Mouse (Mus musculus): ENCODE data around the gene Ubl4b.
A peak's percentile ranks its signal among the peaks of the same experiment; 100 is the strongest.

Ubl4b gene

DNA sequence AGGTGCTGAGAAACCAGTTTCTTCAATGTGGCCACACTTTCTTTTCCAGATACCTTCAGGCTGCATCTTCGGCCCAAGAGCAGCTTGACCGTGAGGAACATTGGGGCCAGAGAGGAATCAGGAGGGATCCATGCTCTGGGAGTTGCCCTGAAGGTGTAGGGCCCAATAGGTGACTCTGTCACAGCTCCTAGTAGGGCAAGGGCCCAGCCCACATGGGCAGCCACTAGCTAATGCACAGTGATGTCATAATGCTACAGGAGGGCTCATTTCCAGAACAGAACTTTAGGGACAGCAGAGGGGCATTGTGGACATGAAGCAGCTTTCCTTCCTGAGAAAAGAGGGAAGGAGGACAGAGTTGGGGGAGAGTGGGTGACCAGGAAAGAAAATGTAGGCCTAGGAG lies at the start of gene Ubl4b:
TSS of gene Ubl4b (minus strand) at position 232 of the 400 bp plus-strand sequence.
- DNase-seq (ENCODE audit: extremely low spot score, low read depth, low spot score): no peak

DNA sequence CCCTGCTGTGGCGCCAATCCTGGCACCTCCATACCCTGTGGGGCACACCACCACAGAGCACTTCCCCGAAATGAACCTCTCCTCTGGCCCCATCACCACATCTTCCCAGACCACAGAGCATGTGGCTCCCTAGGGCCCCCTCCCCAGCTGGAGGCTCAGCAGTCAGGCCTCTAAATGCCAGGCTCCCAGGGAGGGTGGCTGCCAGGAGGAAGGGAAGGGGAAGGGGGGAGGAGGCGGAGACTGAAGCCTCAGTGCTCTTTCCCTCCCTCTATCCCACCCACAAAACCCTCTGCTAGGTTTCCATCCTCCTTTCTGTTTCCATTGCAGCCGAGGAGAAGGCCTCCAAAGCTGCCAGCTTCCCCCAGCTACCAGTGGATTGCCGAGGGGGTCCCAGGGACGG lies 45.3 kb upstream of the Ubl4b start:
- no peak for DNase-seq (ENCODE audit: extremely low spot score, low read depth, low spot score)

DNA sequence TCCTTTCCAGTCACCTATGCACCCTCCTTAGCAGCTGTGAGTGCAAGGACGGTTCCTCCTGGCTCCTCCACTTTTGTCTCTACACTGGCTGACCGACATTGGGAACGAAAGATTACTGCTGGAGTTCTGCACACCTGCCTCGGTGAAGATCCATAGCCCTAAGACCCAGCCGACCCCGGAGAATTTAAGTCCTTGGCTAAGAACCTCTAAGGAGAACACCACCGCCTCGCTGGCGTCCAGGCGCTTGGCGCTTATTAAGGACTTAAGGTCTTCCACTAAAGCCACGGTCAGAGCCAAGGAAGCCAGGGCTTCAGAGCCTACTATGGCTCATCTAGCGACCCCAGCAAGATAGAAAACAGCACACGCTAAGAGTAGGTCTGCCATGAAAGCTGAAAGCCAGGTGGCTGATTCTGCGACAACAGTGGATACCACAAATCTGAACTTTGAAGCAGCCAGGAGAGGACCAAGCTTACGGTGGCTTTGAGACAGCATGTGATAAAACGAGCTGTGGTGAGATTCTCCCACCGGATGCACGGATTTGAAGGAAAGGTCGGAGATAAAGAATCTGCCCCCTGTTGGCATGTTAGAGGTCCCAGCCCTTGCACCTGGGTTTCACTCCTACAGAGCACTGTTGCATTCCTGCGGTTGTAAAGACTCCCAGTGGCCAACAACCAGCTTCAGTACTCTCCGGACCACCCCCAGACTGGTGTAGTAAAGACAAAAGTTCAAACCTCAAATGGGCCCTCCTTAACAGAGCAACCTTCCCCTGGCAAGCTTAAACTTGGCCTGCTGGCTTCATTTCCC lies 42.9 kb upstream of the Ubl4b start:
- DNase-seq (ENCODE audit: extremely low spot score, low read depth, low spot score): no peak

DNA sequence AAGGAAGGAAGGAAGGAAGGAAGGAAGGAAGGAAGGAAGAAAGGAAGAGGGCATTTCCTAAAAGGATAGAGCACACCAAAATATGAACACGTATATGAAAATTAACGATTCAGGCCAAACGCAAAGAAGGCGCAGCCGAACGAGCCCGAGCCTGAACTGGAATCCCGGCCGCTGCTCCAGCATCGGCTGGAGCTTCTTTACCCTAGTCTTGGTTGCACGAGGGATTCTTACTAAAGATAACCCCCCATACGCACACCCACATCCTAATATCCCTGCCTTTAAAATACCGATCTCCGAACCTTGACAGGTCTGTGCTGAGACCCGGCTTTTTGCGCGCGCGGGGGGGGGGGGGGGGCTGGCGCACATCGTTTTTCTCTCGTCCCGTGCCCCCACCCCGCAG lies 42.3 kb upstream of the Ubl4b start:
- no peak for DNase-seq (ENCODE audit: extremely low spot score, low read depth, low spot score)

GRCm38 (mm10) chr3:107596559-107596958 lies 41.7 kb upstream of the Ubl4b start:
- no peak for DNase-seq (ENCODE audit: extremely low spot score, low read depth, low spot score)

DNA sequence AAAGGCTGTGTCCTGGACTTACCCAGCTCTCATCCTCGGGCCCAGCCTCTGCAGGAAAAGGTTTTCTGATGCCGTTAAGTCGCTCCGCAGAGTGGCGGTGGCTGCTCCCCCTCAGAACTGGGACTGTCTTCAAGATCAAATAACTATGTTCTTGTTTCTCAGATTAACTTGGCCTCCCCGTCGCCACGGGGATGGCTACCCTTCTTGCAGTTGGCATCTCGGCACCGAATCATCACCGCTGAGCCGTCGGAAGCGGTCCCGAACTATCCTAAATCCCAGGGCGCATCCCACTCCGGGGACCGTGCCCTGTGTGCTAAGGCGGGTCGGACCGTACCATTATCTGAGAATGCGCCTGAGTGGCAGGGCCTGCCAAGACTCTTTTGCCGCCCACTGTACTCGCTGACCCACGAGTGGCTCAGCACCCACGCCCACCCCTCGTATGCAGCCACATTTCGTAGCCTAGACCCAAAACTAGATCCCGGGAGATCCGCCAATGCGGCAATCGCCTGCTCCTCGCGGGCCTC lies 41.1 kb upstream of the Ubl4b start:
- DNase-seq (ENCODE audit: extremely low spot score, low read depth, low spot score): no peak

GRCm38 (mm10) chr3:107595264-107595937 lies 40.5 kb upstream of the Ubl4b start:
- DNase-seq (ENCODE audit: extremely low spot score, low read depth, low spot score): no peak

DNA sequence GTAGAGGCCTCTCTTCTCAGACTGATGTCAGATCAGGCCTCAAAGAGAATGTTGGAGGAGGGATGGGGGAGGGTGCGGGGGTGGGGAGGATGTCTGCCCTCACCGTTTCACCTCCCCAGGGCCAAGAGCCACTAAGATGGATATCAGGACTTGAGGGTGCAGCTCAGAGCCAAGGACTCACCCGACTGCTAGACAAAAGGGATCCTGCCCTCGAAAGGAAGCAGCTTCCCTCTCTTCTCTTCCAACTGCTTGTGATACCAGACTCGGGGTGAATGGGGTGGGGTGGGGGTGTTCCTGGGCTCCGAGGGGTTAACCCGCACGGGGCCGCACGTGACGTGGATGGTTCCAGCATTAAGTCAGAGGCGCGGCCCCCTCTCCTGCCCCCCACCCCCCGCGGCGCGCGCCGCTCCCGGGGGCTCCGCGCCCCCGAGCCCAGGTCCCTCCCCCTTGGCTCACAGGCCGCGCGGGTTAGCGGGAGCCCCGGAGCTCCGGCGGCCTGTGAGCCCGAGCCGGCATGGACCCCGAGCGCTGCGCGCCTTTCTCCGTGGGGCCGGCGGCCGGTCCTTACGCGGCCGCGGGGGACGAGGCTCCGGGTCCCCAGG lies 39.9 kb upstream of the Ubl4b start, which contains the start of gene Alx3:
TSS of gene Alx3 (plus strand) at position 370 of the 602 bp plus-strand sequence.
- DNase-seq (ENCODE audit: extremely low spot score, low read depth, low spot score): no peak

DNA sequence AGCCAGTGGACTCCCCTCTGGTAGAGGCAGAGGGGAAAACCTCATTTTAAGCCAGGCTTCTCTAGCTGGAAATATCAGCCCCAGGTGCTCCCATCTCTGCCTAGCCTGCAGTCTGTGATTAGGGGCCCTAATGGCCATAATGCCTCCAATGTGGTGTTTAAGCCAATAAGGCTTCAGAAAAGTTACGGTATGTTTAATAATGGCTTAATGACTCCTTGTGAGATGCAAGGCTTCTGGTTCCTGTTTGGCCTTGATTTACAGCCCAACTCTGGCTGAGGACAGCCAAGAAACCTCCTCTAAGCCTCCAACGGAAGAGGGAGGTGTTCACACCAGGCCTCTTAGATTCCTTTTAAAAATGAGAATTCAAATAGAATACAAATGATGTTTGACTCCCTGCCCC lies 38.8 kb upstream of the Ubl4b start:
- DNase-seq (ENCODE audit: extremely low spot score, low read depth, low spot score): peak; percentile 74

GRCm38 (mm10) chr3:107591612-107592011 lies 36.7 kb upstream of the Ubl4b start:
- DNase-seq (ENCODE audit: extremely low spot score, low read depth, low spot score): no peak

DNA sequence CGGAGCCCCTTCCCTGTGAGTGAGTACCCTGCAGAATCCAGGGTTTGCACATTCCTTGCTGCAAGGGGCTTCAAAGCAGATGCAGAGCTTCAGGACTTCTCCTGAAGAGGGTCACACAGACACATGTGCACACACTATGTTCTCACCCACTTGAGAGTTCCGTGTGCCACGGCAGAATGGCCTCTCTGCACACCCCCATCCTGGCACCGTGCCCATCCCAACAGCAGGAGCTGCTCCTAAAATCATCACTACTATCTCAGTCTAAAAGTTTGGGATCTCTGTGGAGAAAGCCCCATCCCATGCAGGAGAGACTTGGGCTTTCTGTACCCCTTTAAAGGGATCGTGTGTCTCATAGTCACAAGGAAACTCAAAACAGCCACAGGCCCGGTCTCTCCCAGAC lies 31.6 kb upstream of the Ubl4b start:
- DNase-seq (ENCODE audit: extremely low spot score, low read depth, low spot score): no peak

GRCm38 (mm10) chr3:107583893-107584292 lies 29.0 kb upstream of the Ubl4b start:
- DNase-seq (ENCODE audit: extremely low spot score, low read depth, low spot score): no peak

GRCm38 (mm10) chr3:107582875-107583767 lies 28.2 kb upstream of the Ubl4b start:
- DNase-seq (ENCODE audit: extremely low spot score, low read depth, low spot score): no peak

GRCm38 (mm10) chr3:107582130-107582874 lies 27.4 kb upstream of the Ubl4b start:
- no peak for DNase-seq (ENCODE audit: extremely low spot score, low read depth, low spot score)

GRCm38 (mm10) chr3:107581103-107582010 lies 26.5 kb upstream of the Ubl4b start:
- DNase-seq (ENCODE audit: extremely low spot score, low read depth, low spot score): no peak

DNA sequence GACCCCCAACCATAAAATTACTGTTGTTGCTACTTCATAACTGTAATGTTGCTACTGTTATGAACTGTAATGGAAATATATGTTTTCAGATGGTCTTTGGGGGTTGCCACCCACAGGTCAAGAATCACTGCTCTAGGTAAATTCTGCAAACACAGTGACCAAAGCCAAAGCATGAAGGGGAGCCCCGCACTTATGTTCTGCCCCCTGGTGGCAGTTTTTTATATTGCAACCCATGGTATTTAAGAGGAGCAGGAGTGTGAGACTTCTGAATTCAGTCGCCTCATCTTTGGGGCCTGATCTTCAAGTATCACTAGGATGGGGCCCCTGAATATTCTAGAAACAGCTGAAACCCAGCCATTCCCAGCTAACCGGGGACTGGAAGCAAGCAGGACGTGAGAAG lies 24.6 kb upstream of the Ubl4b start:
- no peak for DNase-seq (ENCODE audit: extremely low spot score, low read depth, low spot score)

GRCm38 (mm10) chr3:107577810-107578390 lies 23.0 kb upstream of the Ubl4b start:
- DNase-seq (ENCODE audit: extremely low spot score, low read depth, low spot score): no peak

DNA sequence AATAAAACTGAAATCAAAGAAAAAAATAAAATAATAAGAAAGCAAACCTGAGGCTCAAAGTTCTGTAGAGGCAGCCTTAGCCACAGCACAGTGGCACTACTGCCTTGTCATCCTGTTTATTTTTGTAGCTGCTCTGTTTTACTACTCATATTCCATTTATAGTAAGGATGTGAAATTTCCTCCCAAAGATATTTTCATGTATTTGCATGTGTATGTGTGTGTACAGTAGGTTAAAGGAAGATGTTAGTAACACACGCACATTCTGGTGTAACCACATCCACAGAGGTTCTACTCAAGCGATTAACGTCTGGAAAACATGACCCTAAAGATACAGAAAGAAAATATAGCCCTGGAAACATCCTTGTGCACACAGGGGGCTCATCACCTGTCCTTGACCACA lies 21.9 kb upstream of the Ubl4b start:
- DNase-seq (ENCODE audit: extremely low spot score, low read depth, low spot score): no peak

DNA sequence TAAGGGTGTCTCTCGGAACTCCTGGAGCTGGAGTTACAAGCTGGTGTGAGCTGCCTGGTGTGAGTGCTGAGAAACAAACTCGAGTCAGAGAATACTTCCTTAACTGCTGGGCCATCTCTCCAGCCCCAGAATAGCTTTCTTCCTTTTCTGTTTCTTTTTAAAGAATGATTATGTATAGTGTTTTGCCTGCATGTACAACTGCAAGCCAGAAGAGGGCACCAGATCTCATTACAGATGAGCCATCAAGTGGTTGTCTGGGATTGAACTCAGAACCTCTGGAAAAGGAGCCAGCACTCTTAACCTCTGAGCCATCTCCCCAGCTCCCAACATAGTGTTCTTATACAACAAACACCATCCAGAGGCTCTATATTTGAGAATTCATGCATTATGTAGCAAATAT lies 16.3 kb upstream of the Ubl4b start:
- no peak for DNase-seq (ENCODE audit: extremely low spot score, low read depth, low spot score)

Measured in hindlimb bud, embryonic 11.5 days (tissue).